ENCODE assay signal across 8 mouse cellular contexts in genomic region chr1:58018856-58019255, GRCm38 (mm10). TPM values are rescaled to one million over a fixed set of nuclear protein-coding genes. Genes with fewer than 3 reads are reported as not detected.
DNase-seq lines count a peak whose midpoint lies in the region; ATAC-seq lines count a peak whose summit lies in the region.

TSS of gene Kctd18 (minus strand) at chr1:58018956.

- H3K9ac ChIP-seq in neural tube, embryonic 11.5 days (ENCODE audit: low read length): no peak within 1 kb of the TSS
- no peak within 1 kb of the TSS for H3K9ac ChIP-seq in stomach, embryonic 15.5 days

- H3K27ac ChIP-seq in neural tube, embryonic 11.5 days (ENCODE audit: low read depth, low read length): no peak within 1 kb of the TSS
- H3K27ac ChIP-seq in stomach, embryonic 15.5 days: no peak within 1 kb of the TSS

- no peak for DNase-seq in adrenal gland, adult 18-20 months (ENCODE audit: low spot score in 2 of 2)
- no peak for DNase-seq in adrenal gland, adult (ENCODE audit: inconsistent age in 2 of 2, low spot score in 1 of 2)
- no peak for DNase-seq in neural tube, embryonic 11.5 days (ENCODE audit: low spot score)
- DNase-seq in neural tube, embryonic 10.5 days (ENCODE audit: extremely low spot score, low spot score): no peak
- no peak for DNase-seq in left cerebral cortex, postnatal 10 days (ENCODE audit: extremely low spot score in 1 of 2, low spot score in 2 of 2)
- no peak for DNase-seq in frontal cortex, postnatal 36 days (ENCODE audit: low spot score in 2 of 2)
- DNase-seq in cerebellum, adult 11-12 months: no peak

- ATAC-seq in neural tube, embryonic 11.5 days (ENCODE audit: insufficient read depth, low FRiP score, low TSS enrichment): no peak
- no peak for ATAC-seq in stomach, embryonic 15.5 days (ENCODE audit: insufficient read depth, low FRiP score, low read depth)

- peaks cover 13% of the 10 kb centered on the region for H3K36me3 ChIP-seq in neural tube, embryonic 11.5 days (ENCODE audit: control insufficient read depth, insufficient read depth, low read length)
- peaks cover 14% of the 10 kb centered on the region for H3K36me3 ChIP-seq in stomach, embryonic 15.5 days

- H3K4me2 ChIP-seq in neural tube, embryonic 11.5 days (ENCODE audit: low read depth): no peak within 1 kb of the TSS
- H3K4me2 ChIP-seq in stomach, embryonic 15.5 days: no peak within 1 kb of the TSS

- H3K9me3 ChIP-seq in neural tube, embryonic 11.5 days (ENCODE audit: control insufficient read depth, low read length): no peaks in the 10 kb centered on the region
- no peaks in the 10 kb centered on the region for H3K9me3 ChIP-seq in stomach, embryonic 15.5 days

- H3K4me1 ChIP-seq in neural tube, embryonic 11.5 days (ENCODE audit: control insufficient read depth, insufficient read depth, low read length): no peaks in the 10 kb centered on the region
- H3K4me1 ChIP-seq in stomach, embryonic 15.5 days: no peaks in the 10 kb centered on the region

- intact Hi-C loops in left cerebral cortex, postnatal 10 days (cut with DNase I): no loop called here

- WGBS in neural tube, embryonic 11.5 days: 95% methylated on average over 7 of the region's 7 CpGs
- 95% methylated on average over 7 of the region's 7 CpGs for WGBS in stomach, embryonic 15.5 days

- H3K27me3 ChIP-seq in neural tube, embryonic 11.5 days (ENCODE audit: control insufficient read depth, insufficient read depth, low read length): no peaks in the 10 kb centered on the region
- H3K27me3 ChIP-seq in stomach, embryonic 15.5 days (replicated peaks): no peaks in the 10 kb centered on the region

- H3K4me3 ChIP-seq in neural tube, embryonic 11.5 days (ENCODE audit: low read depth, low read length): no peak within 1 kb of the TSS
- no peak within 1 kb of the TSS for H3K4me3 ChIP-seq in stomach, embryonic 15.5 days (replicated peaks)

RNA-seq across cellular contexts. Expression of gene Kctd18, which starts in this region (rescaled TPM):
- 10 to 100 TPM; 10.4 to 13.7 TPM for total RNA-seq in adrenal gland, adult 18-20 months (2021)
- 19.1 and 21.0 TPM in 2 replicates for polyA plus RNA-seq in neural tube, embryonic 11.5 days (2014; fragmentation: Nextera tagmentation; extraction: Ambion mirVana)
- 10 to 100 TPM; 19.6 to 19.8 TPM for total RNA-seq in left cerebral cortex, postnatal 10 days (2021)
- 13.3 and 14.2 TPM in 2 replicates for polyA plus RNA-seq in stomach, embryonic 15.5 days (2015; fragmentation: Nextera tagmentation; extraction: Ambion mirVana)
